Mouse (Mus musculus): Measurements from ENCODE around the gene Cpne8. TPM values are rescaled to one million over a fixed set of nuclear protein-coding genes. Genes with fewer than 3 reads are reported as not detected.
"Not testable (repeated sequence)": the region's sequence is repeated elsewhere in the genome, so short reads cannot be mapped to it uniquely, and the experiment has no call there.

The Cpne8 gene
- total RNA-seq, 4 experiments from 2014 or later = 25.0 to 30.4 (median 27.3) TPM

DNA sequence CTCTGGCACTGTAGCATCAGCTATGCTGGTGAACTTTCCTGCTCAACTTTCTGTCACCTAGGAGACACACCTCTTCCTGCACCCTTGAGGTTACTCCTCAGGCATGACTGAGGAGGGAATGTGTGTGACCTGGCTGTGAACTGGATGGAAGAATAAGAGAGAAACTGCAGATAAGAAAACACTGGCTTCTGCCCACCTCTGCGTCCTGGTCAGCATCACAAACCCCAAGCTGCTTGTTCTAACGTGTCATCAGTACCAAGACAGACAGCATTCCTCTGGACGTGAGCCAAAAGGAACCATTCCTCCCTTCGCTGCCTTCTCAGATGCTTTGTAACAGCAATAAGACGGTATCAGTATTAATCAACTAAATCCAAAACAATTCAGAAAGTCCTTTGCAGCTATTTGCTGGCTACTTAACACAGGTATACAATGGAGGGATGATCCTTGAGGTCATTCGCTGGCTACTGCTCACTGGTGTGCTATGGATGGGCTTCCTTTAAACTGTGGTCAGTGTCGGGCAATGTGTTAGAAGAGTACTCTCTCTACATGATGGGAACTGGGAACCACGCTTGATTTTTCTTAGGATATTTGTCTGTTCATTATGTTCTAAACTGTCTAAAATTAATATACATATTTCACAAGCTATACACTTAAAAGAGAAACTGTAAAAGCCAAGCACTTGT lies 63.0 kb downstream of the Cpne8 start:
- no peak for DNase-seq (ENCODE audit: low spot score in 2 of 2)

DNA sequence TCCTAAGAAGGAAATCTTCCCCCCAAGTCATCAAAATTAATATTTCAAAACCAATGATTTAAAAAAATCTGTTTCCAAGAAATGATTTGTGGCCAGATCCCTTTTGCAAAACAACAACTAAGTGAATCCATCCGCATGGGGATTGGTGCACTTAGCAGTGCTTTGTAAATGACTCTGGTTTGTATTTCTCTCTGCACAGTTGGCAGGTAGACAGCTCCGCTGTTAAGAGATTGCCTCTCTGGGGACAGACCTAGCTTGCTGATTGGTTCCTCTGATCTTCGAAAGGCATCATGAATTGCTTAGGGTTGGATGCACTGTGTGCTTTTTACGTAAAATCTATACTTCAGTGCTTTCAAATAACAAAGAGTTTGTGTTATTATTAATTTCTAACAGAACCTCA lies 68.5 kb downstream of the Cpne8 start:
- not testable (repeated sequence) for DNase-seq (ENCODE audit: low spot score in 2 of 2)

DNA sequence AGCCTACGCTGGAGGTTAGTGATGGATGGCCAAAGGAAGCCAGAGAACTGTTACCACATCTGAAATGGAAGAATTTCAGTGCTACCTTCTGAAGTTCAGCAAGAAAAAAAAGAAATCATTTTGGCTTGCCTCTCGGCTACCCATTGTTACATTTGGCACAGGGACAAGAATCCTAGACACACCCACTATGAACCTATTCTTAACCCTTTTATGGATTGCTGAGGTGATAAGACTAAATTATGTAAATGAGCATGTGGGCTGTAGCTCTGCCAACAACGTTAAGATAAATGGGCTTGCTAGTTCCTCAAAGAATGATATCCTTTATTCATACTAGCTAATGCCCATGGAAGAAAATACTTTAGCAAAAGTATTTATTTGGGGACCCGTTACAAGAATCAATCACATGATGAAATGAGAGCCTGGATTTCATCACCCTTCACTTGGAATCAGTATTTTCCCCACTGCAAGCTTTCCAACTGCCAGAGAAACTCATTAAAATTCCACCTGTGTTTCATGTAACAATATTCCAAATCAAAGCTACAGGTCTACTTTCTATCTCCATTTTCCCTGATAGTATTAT lies 69.3 kb downstream of the Cpne8 start:
- DNase-seq (ENCODE audit: low spot score in 2 of 2) = no peak

- no peak for DNase-seq (ENCODE audit: low spot score in 2 of 2)
Observed at GRCm38 (mm10) chr15:90608368-90608767, 70.9 kb downstream of the Cpne8 start.

DNA sequence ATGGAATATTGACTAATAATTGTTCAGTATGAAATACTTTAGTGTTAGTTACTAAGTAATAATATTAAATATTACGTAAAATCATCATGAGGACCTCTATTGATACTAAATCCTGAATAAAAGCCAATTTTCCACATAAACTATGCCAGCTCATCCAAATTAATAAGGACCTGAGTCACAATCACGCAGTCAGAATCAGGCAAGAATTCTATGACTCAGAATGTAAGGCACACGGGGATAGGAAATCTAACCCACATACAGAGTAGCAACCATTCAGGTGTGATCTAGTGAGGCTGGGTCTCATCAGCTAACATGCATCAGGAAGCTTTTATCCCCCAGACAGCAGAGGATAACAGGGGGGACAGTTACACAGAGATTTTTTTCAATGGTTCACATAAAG lies 72.1 kb downstream of the Cpne8 start:
- DNase-seq (ENCODE audit: low spot score in 2 of 2) = no peak

GRCm38 (mm10) chr15:90603676-90604075 lies 75.6 kb downstream of the Cpne8 start:
- DNase-seq (ENCODE audit: low spot score in 2 of 2) = no peak

- DNase-seq (ENCODE audit: low spot score in 2 of 2) = no peak
Observed at GRCm38 (mm10) chr15:90597715-90598497, 81.3 kb downstream of the Cpne8 start.

GRCm38 (mm10) chr15:90595592-90595991 lies 83.6 kb downstream of the Cpne8 start:
- DNase-seq (ENCODE audit: low spot score in 2 of 2) = no peak

- DNase-seq (ENCODE audit: low spot score in 2 of 2) = no peak
Observed at GRCm38 (mm10) chr15:90589587-90589986, 89.6 kb downstream of the Cpne8 start.

GRCm38 (mm10) chr15:90577402-90577801 lies 101.8 kb downstream of the Cpne8 start:
- no peak for DNase-seq (ENCODE audit: low spot score in 2 of 2)

DNA sequence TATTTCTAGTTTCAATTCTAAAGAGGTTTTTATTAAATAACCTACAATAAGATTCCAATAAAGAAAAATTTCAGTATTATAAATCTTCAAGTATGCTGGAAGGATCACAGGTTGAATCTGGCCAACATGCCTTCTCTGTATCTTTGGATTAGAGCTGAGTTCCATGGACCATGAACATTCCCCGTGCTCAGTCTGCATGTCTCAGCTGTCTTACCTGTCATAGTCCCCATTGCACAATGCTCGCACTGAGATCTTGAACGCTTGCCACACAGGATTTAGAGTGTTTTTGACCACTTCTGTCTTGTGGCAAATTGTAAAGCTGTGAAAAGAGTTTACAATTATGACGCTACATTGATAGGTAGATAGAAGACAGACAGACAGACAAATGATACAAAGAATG lies 110.0 kb downstream of the Cpne8 start:
- no peak for DNase-seq (ENCODE audit: low spot score in 2 of 2)

DNA sequence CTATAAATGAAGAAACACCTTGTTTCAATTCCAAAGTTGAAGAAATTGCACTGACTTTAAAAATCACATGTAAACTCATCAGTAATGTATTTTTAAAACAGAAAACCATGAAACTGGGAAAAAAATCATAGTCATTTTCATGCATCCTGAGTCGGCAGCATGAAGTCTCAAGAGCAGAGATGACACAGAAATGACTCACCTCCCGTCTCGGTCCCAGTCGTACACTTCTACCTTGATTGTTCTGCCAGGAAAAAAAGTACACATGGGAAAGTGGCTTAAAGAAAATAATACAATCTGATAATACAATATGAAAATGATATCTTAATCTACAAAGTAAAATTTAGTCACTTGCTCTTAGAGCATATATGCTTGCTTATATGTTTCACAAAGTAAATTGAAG lies 111.2 kb downstream of the Cpne8 start:
- DNase-seq (ENCODE audit: low spot score in 2 of 2) = no peak

DNA sequence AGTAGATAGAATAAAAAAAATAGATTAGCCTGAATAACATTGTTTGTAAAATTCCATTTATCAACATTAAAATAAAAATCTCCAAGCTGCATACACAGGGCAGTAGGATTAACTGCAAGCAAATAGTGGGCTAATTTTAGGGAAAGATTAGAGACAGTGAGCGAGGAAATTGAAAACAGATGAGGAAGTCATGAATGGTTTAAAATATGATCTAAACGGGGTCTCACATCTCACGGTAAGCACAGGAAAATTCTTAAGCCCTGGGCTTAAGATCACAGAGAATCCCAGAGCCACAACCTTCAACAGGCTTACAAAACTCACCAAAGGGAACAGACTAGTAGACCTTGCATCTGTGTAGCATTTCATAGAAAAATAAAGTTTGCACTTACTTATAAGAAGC lies 115.2 kb downstream of the Cpne8 start:
- DNase-seq (ENCODE audit: low spot score in 2 of 2) = no peak

DNA sequence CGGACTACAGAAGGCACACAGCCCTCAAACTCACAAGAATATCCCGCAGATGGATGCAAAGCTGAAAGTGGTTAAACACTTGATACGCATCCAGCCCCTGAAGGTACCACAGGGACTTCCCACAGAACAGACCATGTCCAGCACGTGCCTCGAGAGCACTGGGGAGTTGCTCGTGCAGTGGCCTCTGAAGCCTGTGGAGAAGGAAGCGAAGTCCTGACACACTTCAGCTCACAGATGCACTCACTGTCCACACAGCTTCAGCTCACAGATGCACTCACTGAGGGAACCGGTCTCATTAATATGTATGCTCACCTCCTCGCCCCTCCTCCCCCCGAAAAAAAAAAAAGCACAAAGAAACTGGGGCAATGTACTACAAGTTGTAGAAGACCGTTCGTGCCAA lies 117.6 kb downstream of the Cpne8 start:
- DNase-seq (ENCODE audit: low spot score in 2 of 2) = no peak

DNA sequence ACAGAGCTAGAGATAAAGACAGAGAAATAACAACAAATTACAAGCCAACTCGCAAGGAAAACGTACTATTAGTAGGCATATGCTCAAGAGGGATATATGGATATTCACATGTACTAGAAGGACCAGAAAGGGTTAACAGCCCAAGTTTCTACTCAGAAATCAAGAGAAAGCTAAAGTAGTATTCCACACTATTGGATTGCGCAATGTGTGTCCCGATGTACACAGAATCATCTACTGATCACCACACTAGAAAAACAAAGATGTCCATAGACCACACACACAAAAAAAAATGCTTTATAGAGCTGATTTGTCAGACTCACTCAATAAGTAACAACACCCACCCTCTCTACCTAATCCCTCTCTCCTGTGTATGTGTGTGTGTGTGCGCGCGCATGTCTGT lies 130.6 kb downstream of the Cpne8 start:
- DNase-seq (ENCODE audit: low spot score in 2 of 2) = no peak

DNA sequence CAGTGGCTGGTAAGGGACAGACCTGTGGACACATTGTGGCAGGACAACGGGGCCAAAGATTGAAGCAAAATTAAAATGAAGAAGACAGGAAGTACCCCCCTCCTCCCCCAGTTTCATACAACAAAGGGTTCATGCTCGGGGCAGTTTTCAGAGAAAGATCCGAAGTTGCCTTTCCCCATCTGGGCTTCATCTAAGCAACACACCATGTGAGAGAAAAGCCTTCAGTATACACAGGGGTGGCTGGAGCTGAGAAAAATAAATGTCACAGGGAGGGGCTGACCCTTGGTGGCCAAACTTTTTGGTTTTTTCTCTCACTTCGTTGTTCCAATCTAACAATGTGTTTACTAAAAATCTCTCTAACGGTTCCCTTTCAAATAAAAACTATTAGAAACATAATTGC lies 135.8 kb downstream of the Cpne8 start:
- DNase-seq (ENCODE audit: low spot score in 2 of 2) = no peak

DNA sequence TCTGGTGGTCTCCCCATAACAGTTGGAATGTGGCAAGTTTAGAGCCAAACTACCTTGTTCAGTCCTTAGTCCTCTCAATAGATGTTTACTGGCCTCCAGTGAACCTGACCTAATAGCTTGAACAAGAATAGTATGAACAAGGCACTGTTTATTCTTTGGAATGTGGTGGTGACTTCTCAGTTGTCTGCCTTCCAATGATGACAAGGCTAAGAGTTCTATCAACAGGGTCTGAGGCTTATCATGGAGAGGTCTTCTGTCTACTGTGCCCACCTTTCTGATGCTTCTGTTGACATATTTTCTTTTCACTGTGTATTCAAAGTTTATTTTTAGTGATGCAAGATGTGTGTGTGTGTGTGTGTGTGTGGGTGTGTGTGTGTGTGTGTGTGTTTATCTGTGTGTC lies 137.1 kb downstream of the Cpne8 start:
- DNase-seq (ENCODE audit: low spot score in 2 of 2) = no peak

GRCm38 (mm10) chr15:90536311-90537202 lies 142.7 kb downstream of the Cpne8 start:
- DNase-seq (ENCODE audit: low spot score in 2 of 2) = no peak

DNA sequence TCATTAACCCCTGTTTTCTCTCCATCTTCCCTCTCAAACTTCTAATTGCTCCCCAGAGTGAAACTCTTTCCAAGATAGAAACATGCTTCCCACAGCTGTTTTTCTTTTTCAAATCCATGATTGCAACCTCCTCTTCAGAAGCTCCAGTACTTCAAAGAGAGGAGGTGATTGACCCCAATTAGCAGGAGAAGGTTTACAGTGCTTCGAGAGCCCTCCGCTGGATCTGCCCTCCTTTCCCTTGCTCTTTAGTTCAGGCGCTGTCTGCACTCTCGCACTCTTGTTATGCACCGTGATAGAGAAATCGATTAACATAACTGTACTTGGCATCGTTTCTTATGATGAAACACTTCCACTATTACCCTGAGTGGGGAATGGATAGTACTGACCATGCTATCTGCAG lies 143.5 kb downstream of the Cpne8 start:
- no peak for DNase-seq (ENCODE audit: low spot score in 2 of 2)

DNA sequence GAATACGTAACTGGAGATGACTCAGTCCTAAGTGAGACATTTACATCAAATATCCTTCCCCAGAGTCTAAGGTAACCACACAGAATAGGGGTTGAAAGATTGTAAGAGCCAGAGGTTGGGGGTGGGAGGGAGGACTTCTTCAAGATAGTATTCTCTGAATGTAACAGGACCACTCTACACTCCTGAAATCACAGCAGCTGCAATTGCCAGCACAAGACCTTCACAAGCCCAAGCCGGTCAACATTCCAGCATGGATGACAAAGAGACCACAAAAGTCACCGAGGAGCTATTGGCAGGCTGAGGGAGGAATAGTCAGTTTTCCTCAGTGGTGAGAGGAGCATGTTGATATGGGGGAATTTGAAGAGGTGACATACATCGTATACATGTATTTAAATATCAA lies 166.5 kb downstream of the Cpne8 start:
- DNase-seq (ENCODE audit: low spot score in 2 of 2) = no peak

DNA sequence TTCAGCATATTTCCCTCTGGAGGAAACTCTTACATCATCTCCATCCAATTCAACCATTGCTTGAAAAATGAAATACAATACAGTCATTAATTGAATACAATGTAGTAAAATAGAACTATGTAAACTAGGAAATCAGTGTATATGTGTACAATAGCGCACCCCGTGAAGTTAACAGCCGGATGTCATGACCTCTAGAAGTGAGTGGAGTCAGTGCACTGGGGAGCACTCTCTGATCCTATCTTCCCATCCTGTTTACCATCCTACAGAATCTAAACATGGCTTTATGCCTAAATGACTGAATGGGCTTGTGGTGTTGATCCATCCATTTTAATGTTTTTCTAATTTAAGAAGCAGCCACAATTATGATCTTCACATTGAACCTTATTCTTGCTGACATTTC lies 182.2 kb downstream of the Cpne8 start:
- no peak for DNase-seq (ENCODE audit: low spot score in 2 of 2)

GRCm38 (mm10) chr15:90491558-90491957 lies 187.7 kb downstream of the Cpne8 start:
- DNase-seq (ENCODE audit: low spot score in 2 of 2) = no peak
